Mouse (Mus musculus): ENCODE measurements around the gene Det1. TPM values are rescaled to one million over a fixed set of nuclear protein-coding genes. Genes with fewer than 3 reads are reported as not detected.

The Det1 gene
- polyA plus RNA-seq, 2 experiments: 6.3 to 6.9 TPM

DNA sequence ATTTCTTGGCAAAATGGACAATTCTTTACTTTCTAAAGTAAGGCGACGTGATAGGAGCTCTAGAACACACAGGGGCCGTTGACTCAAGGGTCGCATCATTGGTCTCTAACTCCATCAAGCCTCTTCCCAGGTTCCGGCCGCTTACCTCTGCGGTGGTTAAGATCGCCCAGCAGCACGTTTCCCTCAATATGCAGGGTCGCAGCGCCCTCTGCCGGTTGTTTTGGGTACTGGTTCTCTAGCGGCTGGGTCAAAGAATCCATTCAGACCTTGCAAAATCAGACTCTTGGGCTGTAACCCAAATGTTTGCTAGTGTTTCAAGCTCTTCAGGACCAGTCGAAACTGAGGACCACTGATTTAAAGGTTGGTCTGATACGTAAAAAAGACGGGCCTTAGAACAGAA, 43.6 kb upstream of the Det1 start:
- no peak for ATAC-seq (ENCODE audit: insufficient read depth)
- Histone ChIP-seq H3K9me3 (ENCODE audit: control insufficient read depth, low read length) (no peaks in the 10 kb centered on the region), H3K27ac (no peak overlapping the region), H3K4me1 (replicated peaks; ENCODE audit: control insufficient read depth in 2 of 2, insufficient read depth in 2 of 2, low read length in 1 of 2) (peaks cover 5 to 6% of the 10 kb centered on the region in 2 experiments; a peak in 3 of 4 replicates), H3K4me2 (ENCODE audit: low read depth) (no peak overlapping the region), H3K36me3 (replicated peaks; ENCODE audit: control insufficient read depth, insufficient read depth, low read depth) (no peaks in the 10 kb centered on the region), H3K27me3 (ENCODE audit: control insufficient read depth, insufficient read depth, low read length) (peaks cover 3% of the 10 kb centered on the region), H3K4me3 (ENCODE audit: insufficient read depth in 1 of 2, low read depth in 2 of 2, low read length in 2 of 2) (no peak overlapping the region), H3K9ac (replicated peaks) (no peak overlapping the region)
- DNase-seq (ENCODE audit: low read depth in 3 of 3, low spot score in 3 of 3): peak in 2 of 3 experiments; percentile 58 to 63
- 3% methylated on average over 16 of the region's 16 CpGs for WGBS (ENCODE audit: insufficient replicate concordance)
- TF ChIP-seq EP300 (IDR thresholded peaks at IDR 0.05; ENCODE audit: low read depth) (no peak), CTCF (IDR thresholded peaks at IDR 0.05; ENCODE audit: low read depth) (peak; percentile 98)

DNA sequence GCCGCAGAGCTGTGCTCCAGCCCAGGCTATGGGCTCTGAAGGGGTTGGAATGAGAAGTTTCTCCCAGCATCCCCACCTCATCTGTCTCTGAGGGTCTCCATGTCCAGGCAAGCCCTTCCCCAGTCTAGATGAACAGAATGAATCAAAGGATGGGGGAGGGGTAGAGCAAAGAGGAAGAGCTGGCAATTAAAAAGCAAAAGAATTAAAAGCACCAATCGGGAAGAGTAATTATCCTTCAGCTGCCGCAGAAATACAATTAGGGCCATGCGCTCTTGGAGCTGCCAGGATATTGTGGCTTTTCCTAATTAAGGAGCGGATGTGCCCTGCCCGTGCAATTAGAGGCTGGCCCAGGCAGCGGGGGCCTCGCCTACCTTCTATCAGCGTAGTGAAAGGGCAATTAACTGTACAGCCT, 40.4 kb upstream of the Det1 start:
- no peak overlapping the region for H3K4me3 ChIP-seq (ENCODE audit: insufficient read depth in 1 of 2, low read depth in 2 of 2, low read length in 2 of 2)
- no peak overlapping the region for H3K9ac ChIP-seq (replicated peaks)
- H3K9me3 ChIP-seq (ENCODE audit: control insufficient read depth, low read length): no peaks in the 10 kb centered on the region
- H3K4me1 ChIP-seq (replicated peaks; ENCODE audit: control insufficient read depth in 2 of 2, insufficient read depth in 2 of 2, low read length in 1 of 2): no peaks in the 10 kb centered on the region; a peak in 1 of 4 replicates
- no peak for TF ChIP-seq EP300 (IDR thresholded peaks at IDR 0.05; ENCODE audit: low read depth)
- TF ChIP-seq CTCF (IDR thresholded peaks at IDR 0.05; ENCODE audit: low read depth): no peak
- no peak for DNase-seq (ENCODE audit: low read depth in 3 of 3, low spot score in 3 of 3)
- H3K27ac ChIP-seq: no peak overlapping the region
- no peak overlapping the region for H3K4me2 ChIP-seq (ENCODE audit: low read depth)
- H3K36me3 ChIP-seq (replicated peaks; ENCODE audit: control insufficient read depth, insufficient read depth, low read depth): no peaks in the 10 kb centered on the region
- peaks cover 35% of the 10 kb centered on the region for H3K27me3 ChIP-seq (ENCODE audit: control insufficient read depth, insufficient read depth, low read length)
- no peak for ATAC-seq (ENCODE audit: insufficient read depth)
- 58% methylated on average over 9 of the region's 9 CpGs for WGBS (ENCODE audit: insufficient replicate concordance)

DNA sequence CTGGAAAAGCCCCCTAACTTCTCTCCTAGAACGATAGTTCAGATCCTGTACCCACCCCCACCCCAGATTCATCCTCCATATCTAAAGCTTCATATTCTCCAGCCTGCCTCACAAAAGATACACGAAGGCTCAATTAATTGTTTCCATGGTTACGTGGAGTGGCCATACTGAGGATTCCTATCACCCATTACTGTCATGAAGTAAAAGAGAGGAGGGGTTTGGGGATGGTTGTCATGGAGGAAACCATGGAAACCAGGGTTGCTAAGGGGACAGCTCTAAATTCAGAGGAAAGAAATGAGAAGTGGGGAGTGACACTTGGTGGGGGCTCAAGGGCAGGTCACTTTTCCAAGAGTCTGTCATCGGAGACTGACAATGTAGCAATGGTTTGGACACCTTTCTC, 39.4 kb upstream of the Det1 start:
- Histone ChIP-seq H3K27ac (no peak overlapping the region), H3K36me3 (replicated peaks; ENCODE audit: control insufficient read depth, insufficient read depth, low read depth) (no peaks in the 10 kb centered on the region), H3K4me2 (ENCODE audit: low read depth) (no peak overlapping the region), H3K9me3 (ENCODE audit: control insufficient read depth, low read length) (no peaks in the 10 kb centered on the region), H3K4me1 (replicated peaks; ENCODE audit: control insufficient read depth in 2 of 2, insufficient read depth in 2 of 2, low read length in 1 of 2) (no peaks in the 10 kb centered on the region), H3K9ac (replicated peaks) (no peak overlapping the region), H3K4me3 (ENCODE audit: insufficient read depth in 1 of 2, low read depth in 2 of 2, low read length in 2 of 2) (no peak overlapping the region), H3K27me3 (ENCODE audit: control insufficient read depth, insufficient read depth, low read length) (peaks cover 41% of the 10 kb centered on the region)
- DNase-seq (ENCODE audit: low read depth in 3 of 3, low spot score in 3 of 3) (no peak), ATAC-seq (ENCODE audit: insufficient read depth) (no peak)
- TF ChIP-seq CTCF (IDR thresholded peaks at IDR 0.05; ENCODE audit: low read depth): no peak
- no peak for TF ChIP-seq EP300 (IDR thresholded peaks at IDR 0.05; ENCODE audit: low read depth)
- 65% methylated on average over 4 of the region's 4 CpGs for WGBS (ENCODE audit: insufficient replicate concordance)

DNA sequence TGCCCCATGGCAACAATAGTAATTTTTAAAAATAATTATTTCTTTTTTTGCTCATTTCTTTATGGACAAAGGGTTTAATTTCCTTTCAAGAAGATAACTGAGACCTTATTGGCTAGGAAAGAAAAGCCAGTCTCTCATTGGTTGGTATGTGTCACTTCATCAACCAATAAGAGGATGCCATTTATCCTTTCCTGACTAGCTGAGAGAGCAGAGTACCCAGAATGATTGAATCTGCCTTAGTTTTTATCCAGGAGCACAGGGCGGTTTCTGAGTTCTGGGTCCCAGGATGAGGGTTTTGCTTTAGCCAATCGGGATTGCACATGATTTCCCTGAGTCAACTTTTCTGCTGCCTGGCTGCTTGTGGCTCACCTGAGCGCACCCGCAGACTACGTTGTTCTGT, 38.3 kb upstream of the Det1 start:
- ATAC-seq (ENCODE audit: insufficient read depth): no peak
- no peak overlapping the region for H3K9ac ChIP-seq (replicated peaks)
- TF ChIP-seq CTCF (IDR thresholded peaks at IDR 0.05; ENCODE audit: low read depth): no peak
- no peak for TF ChIP-seq EP300 (IDR thresholded peaks at IDR 0.05; ENCODE audit: low read depth)
- H3K36me3 ChIP-seq (replicated peaks; ENCODE audit: control insufficient read depth, insufficient read depth, low read depth): no peaks in the 10 kb centered on the region
- no peaks in the 10 kb centered on the region for H3K4me1 ChIP-seq (replicated peaks; ENCODE audit: control insufficient read depth in 2 of 2, insufficient read depth in 2 of 2, low read length in 1 of 2)
- DNase-seq (ENCODE audit: low read depth in 3 of 3, low spot score in 3 of 3): no peak
- peaks cover 46% of the 10 kb centered on the region for H3K27me3 ChIP-seq (ENCODE audit: control insufficient read depth, insufficient read depth, low read length)
- no peak overlapping the region for H3K4me3 ChIP-seq (ENCODE audit: insufficient read depth in 1 of 2, low read depth in 2 of 2, low read length in 2 of 2)
- H3K4me2 ChIP-seq (ENCODE audit: low read depth): no peak overlapping the region
- no peak overlapping the region for H3K27ac ChIP-seq
- 60% methylated on average over 5 of the region's 5 CpGs for WGBS (ENCODE audit: insufficient replicate concordance)
- H3K9me3 ChIP-seq (ENCODE audit: control insufficient read depth, low read length): no peaks in the 10 kb centered on the region

DNA sequence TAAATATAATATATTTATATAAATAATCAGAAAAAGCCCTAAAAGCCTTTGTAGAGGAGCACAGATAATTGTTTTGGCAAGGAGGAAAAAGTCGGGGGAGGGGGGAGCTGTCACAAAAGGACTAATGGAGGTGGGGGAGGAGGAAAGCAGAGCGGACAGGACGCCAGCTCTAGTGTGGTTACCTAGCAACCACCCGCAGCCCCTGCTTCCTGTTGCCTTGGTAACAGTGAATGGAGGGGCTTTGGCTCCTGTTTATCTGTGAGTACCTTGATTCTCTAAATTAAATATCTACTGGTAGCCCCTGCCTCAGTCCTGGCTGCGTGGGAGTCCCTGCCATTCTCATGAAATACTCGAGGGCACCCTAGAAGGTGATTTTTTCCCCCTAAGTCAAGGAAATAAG, 37.1 kb upstream of the Det1 start:
- Histone ChIP-seq H3K4me3 (ENCODE audit: insufficient read depth in 1 of 2, low read depth in 2 of 2, low read length in 2 of 2) (no peak overlapping the region), H3K4me1 (replicated peaks; ENCODE audit: control insufficient read depth in 2 of 2, insufficient read depth in 2 of 2, low read length in 1 of 2) (no peaks in the 10 kb centered on the region), H3K9ac (replicated peaks) (no peak overlapping the region), H3K4me2 (ENCODE audit: low read depth) (no peak overlapping the region), H3K36me3 (replicated peaks; ENCODE audit: control insufficient read depth, insufficient read depth, low read depth) (no peaks in the 10 kb centered on the region), H3K27me3 (ENCODE audit: control insufficient read depth, insufficient read depth, low read length) (peaks cover 46% of the 10 kb centered on the region), H3K9me3 (ENCODE audit: control insufficient read depth, low read length) (no peaks in the 10 kb centered on the region), H3K27ac (no peak overlapping the region)
- ATAC-seq (ENCODE audit: insufficient read depth): no peak
- TF ChIP-seq CTCF (IDR thresholded peaks at IDR 0.05; ENCODE audit: low read depth) (no peak), EP300 (IDR thresholded peaks at IDR 0.05; ENCODE audit: low read depth) (no peak)
- DNase-seq (ENCODE audit: low read depth in 3 of 3, low spot score in 3 of 3): no peak
- WGBS (ENCODE audit: insufficient replicate concordance): 8% methylated on average over 6 of the region's 6 CpGs
